Mouse (Mus musculus) layer of hippocampus, adult 18-20 months (tissue): ENCODE results near the gene Jund. TPM values are rescaled to one million over a fixed set of nuclear protein-coding genes. Genes with fewer than 3 reads are reported as not detected.

Experiments used
- total RNA-seq, 2 experiments: library from RNA; stranded (reverse); gene quantifications; 2 replicates each; pipeline ENCODE4 v1.2.3; 2021

The Jund gene
- total RNA-seq, 2 experiments from 2014 or later, result 186 to 200 TPM

Other genes with a start within 250 kb of the Jund start
- gene Klhl26, start 222.0 kb upstream of the Jund start, total RNA-seq, result 10 to 100 TPM; 54.1 to 62.0 TPM
- 100 to 1,000 TPM; 326 to 327 TPM for gene Tmem59l, start 211.6 kb upstream of the Jund start, total RNA-seq
- 10 to 100 TPM; 33.1 to 38.2 TPM for gene Crlf1, start 205.8 kb upstream of the Jund start, total RNA-seq
- 100 to 1,000 TPM in 1 of 2 experiments, 10 to 100 TPM in 1; 96.5 to 104 TPM for gene Rex1bd, start 192.2 kb upstream of the Jund start, total RNA-seq
- 1,000 to 10,000 TPM; 1,062 to 1,079 TPM for gene Uba52, start 188.1 kb upstream of the Jund start, total RNA-seq
- 100 to 1,000 TPM; 450 to 467 TPM for gene Fkbp8, start 171.2 kb upstream of the Jund start, total RNA-seq
- gene Kxd1, start 171.0 kb upstream of the Jund start, total RNA-seq, result 10 to 100 TPM; 40.6 to 45.6 TPM
- gene Ell, start 159.5 kb upstream of the Jund start, total RNA-seq, result 10 to 100 TPM; 18.9 to 21.8 TPM
- gene Isyna1, start 104.6 kb upstream of the Jund start, total RNA-seq, result 10 to 100 TPM; 47.3 to 47.7 TPM
- gene Ssbp4, start 90.1 kb upstream of the Jund start, total RNA-seq, result 100 to 1,000 TPM; 272 to 279 TPM
- under 1 TPM; 0.33 to 0.37 TPM for gene Lrrc25, start 82.8 kb upstream of the Jund start, total RNA-seq
- not detected for gene Gdf15, start 66.5 kb upstream of the Jund start, total RNA-seq
- 10 to 100 TPM; 20.0 to 23.3 TPM for gene Pgpep1, start 38.6 kb upstream of the Jund start, total RNA-seq
- 10 to 100 TPM; 63.8 to 71.5 TPM for gene Lsm4, start 25.7 kb upstream of the Jund start, total RNA-seq
- gene Iqcn, start 4.5 kb downstream of the Jund start, total RNA-seq, result under 1 TPM in 1 of 2 experiments, not detected in 1; 0.07 TPM
- gene Gm3336, start 19.6 kb downstream of the Jund start, total RNA-seq, result not detected
- 1 to 10 TPM; 1.0 to 1.3 TPM for gene Pde4c, start 24.8 kb downstream of the Jund start, total RNA-seq
- 100 to 1,000 TPM; 814 to 823 TPM for gene Rab3a, start 55.7 kb downstream of the Jund start, total RNA-seq
- gene Mpv17l2, start 62.0 kb downstream of the Jund start, total RNA-seq, result 10 to 100 TPM; 34.5 to 41.1 TPM
- gene Pik3r2, start 77.8 kb downstream of the Jund start, total RNA-seq, result 100 to 1,000 TPM; 158 to 162 TPM
- 100 to 1,000 TPM; 439 to 476 TPM for gene Mast3, start 106.1 kb downstream of the Jund start, total RNA-seq
- gene Il12rb1, start 109.5 kb downstream of the Jund start, total RNA-seq, result 1 to 10 TPM in 1 of 2 experiments, under 1 TPM in 1; 0.97 to 1.7 TPM
- 10 to 100 TPM; 15.9 to 27.3 TPM for gene Arrdc2, start 140.8 kb downstream of the Jund start, total RNA-seq
- gene Kcnn1, start 164.3 kb downstream of the Jund start, total RNA-seq, result 10 to 100 TPM; 19.0 to 20.8 TPM
- gene Ccdc124, start 175.0 kb downstream of the Jund start, total RNA-seq, result 10 to 100 TPM; 93.2 to 98.5 TPM
- 10 to 100 TPM; 11.1 to 12.9 TPM for gene Slc5a5, start 193.8 kb downstream of the Jund start, total RNA-seq
- 100 to 1,000 TPM; 713 to 785 TPM for gene Rpl18a, start 198.5 kb downstream of the Jund start, total RNA-seq
- gene Map1s, start 207.0 kb downstream of the Jund start, total RNA-seq, result 100 to 1,000 TPM in 1 of 2 experiments, 10 to 100 TPM in 1; 96.3 to 100 TPM